Mouse (Mus musculus) stomach, embryonic 16.5 days (tissue): ENCODE results near the gene Cckbr. TPM values are rescaled to one million over a fixed set of nuclear protein-coding genes. Genes with fewer than 3 reads are reported as not detected.
A peak's percentile ranks its signal among the peaks of the same experiment; 100 is the strongest.
"Not testable (repeated sequence)": the region's sequence is repeated elsewhere in the genome, so short reads cannot be mapped to it uniquely, and the experiment has no call there.

Experiments
- ATAC-seq: fragments of 200-750 bp; cut with Nextera tagmentation; 2 replicates; pipeline ENCODE4 v1.8.0; 2017; ENCODE audit warnings: moderate number of reproducible peaks, moderate TSS enrichment; ENCODE audit not compliant: insufficient read depth, low FRiP score
- H3K27ac ChIP-seq: fragments of 300-500 bp; sonication (generic); 2 replicates; pipeline ENCODE4 v1.5.1; 2014; ENCODE audit warnings: low read length
- H3K27me3 ChIP-seq: fragments of 300-500 bp; sonication (generic); 2 replicates; pipeline ENCODE4 v1.6.1; 2014; ENCODE audit warnings: low read length, control low read depth, mixed read lengths; ENCODE audit not compliant: control insufficient read depth, insufficient read depth
- H3K36me3 ChIP-seq: fragments of 300-500 bp; sonication (generic); 2 replicates; pipeline ENCODE4 v1.6.1; 2014; ENCODE audit warnings: low read length; ENCODE audit not compliant: control insufficient read depth, insufficient read depth
- H3K4me1 ChIP-seq: fragments of 300-500 bp; sonication (generic); 2 replicates; pipeline ENCODE4 v1.6.1; 2014; ENCODE audit warnings: low read length, control low read depth, mixed read lengths; ENCODE audit not compliant: control insufficient read depth, insufficient read depth
- H3K4me2 ChIP-seq: fragments of 300-500 bp; sonication (generic); 2 replicates; pipeline ENCODE4 v1.6.1; 2014; ENCODE audit warnings: low read depth, low read length, mixed read lengths
- H3K4me3 ChIP-seq: fragments of 300-500 bp; sonication (generic); replicated peaks from 2 replicates; pipeline ENCODE4 v1.5.1; 2014; ENCODE audit warnings: mild to moderate bottlenecking, low read length
- H3K9ac ChIP-seq: fragments of 300-500 bp; sonication (generic); 2 replicates; pipeline ENCODE4 v1.6.1; 2014; ENCODE audit warnings: low read length
- H3K9me3 ChIP-seq: fragments of 300-500 bp; sonication (generic); replicated peaks from 2 replicates; pipeline ENCODE4 v1.6.1; 2016; ENCODE audit warnings: low read length, control low read depth; ENCODE audit not compliant: control insufficient read depth
- WGBS: fragments of 180-500 bp; shearing (Covaris S2); extraction: QIAGEN DNeasy Blood & Tissue Kit; methylation state at CpG from one replicate; pipeline ENCODE4 v1.1.7; 2014; 5-methylcytosine and 5-hydroxymethylcytosine counted together
- polyA plus RNA-seq: library from polyadenylated mRNA; unstranded; fragments of >200 nt; fragmentation: Nextera tagmentation; extraction: Ambion mirVana; gene quantifications from 2 replicates; pipeline ENCODE4 v1.2.1, GENCODE M21; 2015

Gene Cckbr
- polyA plus RNA-seq, 1 experiment from 2014 or later, result 1.3 TPM

DNA sequence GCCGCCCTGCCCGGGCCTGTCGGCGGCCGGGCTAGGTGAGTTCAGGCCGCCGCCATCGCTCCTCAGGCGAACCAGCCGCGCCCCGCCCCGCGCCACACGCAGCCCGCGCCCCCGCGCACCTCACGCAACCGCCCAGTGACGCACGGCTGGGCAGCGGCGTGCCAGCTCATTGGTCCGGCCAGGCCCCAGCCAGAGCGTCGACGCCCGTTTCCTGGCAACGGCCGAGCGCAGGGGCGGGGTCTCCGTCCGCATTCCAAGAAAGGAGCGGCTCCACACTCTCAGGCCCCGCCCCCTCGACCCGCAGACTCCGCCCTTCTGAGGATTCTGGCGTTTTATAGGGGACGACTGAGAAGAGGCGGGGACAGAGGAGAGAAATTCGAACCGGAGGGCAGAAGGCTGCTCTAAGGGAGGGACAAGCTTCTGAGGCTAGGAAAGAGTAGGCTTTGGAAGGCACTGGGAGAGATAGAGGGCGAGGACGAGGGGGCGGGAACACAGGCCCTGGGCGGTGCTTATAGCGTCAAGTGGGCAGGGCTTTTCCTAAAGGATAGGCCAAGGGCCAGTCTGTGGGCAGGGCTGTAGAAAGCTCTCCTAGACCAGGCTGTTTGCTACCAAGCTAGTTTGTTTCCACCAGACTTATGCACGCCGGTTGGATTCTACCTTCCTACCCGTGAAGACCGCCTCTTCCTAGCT lies 25.5 kb upstream of the Cckbr start, which contains the start of gene Fam160a2:
Gene Fam160a2, minus strand, starts transcription at position 120 of the 690 bp plus-strand sequence.
- peaks cover 8% of the 10 kb centered on the region; the same call in 1 of the 2 replicates for H3K4me1 ChIP-seq
- no peaks in the 10 kb centered on the region for H3K36me3 ChIP-seq
- H3K27ac ChIP-seq, result peak within 1 kb of the TSS; percentile 87
- ATAC-seq, result peak; percentile 98
- H3K9ac ChIP-seq, result peak within 1 kb of the TSS; percentile 95
- H3K4me3 ChIP-seq, result peak within 1 kb of the TSS; percentile 93
- WGBS, result under 1% methylated on average over 55 of the region's 55 CpGs
- no peaks in the 10 kb centered on the region for H3K27me3 ChIP-seq
- peak within 1 kb of the TSS; percentile 92 for H3K4me2 ChIP-seq
- no peaks in the 10 kb centered on the region for H3K9me3 ChIP-seq

DNA sequence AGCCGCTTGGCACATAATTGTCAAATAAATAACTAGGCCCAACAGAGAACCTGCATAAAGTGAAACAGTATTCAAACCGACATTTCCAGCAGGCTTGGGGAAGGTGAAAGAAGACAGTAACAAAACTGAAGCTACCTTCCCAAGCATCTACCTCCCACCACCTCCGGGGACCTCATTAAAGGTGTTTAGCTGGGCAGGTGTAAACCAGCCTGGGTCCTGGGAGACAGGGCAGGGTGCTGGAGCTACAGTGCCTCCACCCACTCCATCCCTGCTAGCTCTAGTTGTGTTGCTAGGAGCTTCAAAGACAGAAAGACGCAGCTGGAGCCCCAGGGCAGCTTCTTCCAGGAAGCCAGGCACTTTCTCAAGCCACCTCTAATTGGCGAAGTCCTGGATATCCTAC lies 21.3 kb upstream of the Cckbr start, which contains the start of gene Cnga4:
Gene Cnga4, plus strand, starts transcription at position 301 of the 400 bp plus-strand sequence.
- 66% methylated on average over 5 of the region's 5 CpGs for WGBS
- no peak for ATAC-seq
- Histone ChIP-seq H3K36me3 (no peaks in the 10 kb centered on the region), H3K9ac (no peak within 1 kb of the TSS), H3K4me3 (no peak within 1 kb of the TSS), H3K4me2 (no peak within 1 kb of the TSS), H3K9me3 (no peaks in the 10 kb centered on the region), H3K4me1 (no peaks in the 10 kb centered on the region), H3K27ac (no peak within 1 kb of the TSS), H3K27me3 (no peaks in the 10 kb centered on the region)

DNA sequence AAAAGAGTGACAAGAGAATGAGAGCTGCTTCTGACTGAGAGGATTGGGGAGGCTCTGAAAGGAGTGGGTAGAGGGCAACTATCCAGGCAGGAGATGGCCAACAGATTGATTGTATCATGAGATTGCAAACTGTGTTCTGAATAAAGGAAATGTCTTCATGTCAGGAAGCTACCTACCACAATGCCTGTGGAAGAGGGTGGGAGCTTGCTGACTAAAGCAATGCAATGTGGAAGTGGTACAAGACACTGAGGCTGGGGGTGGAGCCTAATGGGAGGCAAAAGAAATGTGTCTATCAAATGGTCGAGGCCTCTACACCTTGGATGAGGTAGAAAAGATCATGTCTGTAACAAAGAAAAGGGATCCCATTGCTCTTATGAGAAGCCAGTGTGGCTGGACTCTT lies 19.2 kb upstream of the Cckbr start:
- H3K9ac ChIP-seq, result no peak overlapping the region
- H3K4me1 ChIP-seq, result no peaks in the 10 kb centered on the region
- H3K9me3 ChIP-seq, result no peaks in the 10 kb centered on the region
- no peak overlapping the region for H3K4me2 ChIP-seq
- no peak overlapping the region for H3K4me3 ChIP-seq
- 52% methylated on average over 1 of the region's 1 CpGs for WGBS
- H3K27ac ChIP-seq, result no peak overlapping the region
- H3K27me3 ChIP-seq, result no peaks in the 10 kb centered on the region
- no peak for ATAC-seq
- H3K36me3 ChIP-seq, result no peaks in the 10 kb centered on the region

DNA sequence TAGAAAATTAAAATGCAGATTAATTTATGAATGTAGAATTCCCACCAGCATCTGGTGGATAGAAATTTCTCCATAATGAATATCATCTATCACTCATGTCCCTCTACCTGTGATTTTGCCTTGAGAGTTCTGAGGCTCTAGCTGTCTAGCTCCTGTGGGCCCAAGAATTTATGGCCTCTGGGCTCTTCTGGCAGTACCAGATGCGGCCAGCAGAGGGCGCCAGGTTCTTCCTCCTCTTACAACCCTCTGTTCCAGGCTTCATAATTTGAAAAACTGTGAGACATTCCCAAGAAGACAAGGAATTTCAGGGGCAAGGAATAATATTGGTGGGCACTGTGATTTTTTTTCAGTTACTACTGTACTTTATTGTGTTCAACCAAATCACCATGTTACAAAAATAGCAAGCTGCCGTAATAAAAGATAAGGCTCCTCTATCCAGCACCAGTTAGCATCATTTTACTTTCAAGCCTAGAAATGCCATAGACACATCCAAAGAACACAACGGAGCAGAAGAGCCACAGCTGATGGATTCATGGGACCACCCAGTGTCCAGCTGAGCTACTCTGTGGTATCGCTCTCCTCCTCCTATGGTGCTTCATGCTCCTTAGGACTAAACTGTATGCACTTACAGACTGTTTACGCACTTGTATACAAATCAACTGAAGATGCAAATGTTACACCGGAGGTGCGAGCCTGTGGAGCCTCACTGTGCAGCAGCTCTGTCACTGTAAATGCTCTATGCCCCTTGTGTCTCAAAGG lies 13.5 kb upstream of the Cckbr start:
- not testable (repeated sequence) for H3K4me2 ChIP-seq, H3K27ac ChIP-seq, H3K9ac ChIP-seq, H3K36me3 ChIP-seq, ATAC-seq, H3K27me3 ChIP-seq, H3K9me3 ChIP-seq, H3K4me1 ChIP-seq, H3K4me3 ChIP-seq
- 54% methylated on average over 8 of the region's 8 CpGs for WGBS

- Histone ChIP-seq H3K9me3 (no peaks in the 10 kb centered on the region), H3K4me2 (no peak overlapping the region), H3K9ac (no peak overlapping the region), H3K27ac (no peak overlapping the region), H3K4me3 (no peak overlapping the region), H3K27me3 (no peaks in the 10 kb centered on the region), H3K36me3 (no peaks in the 10 kb centered on the region), H3K4me1 (no peaks in the 10 kb centered on the region)
- ATAC-seq, result no peak
- 45% methylated on average over 6 of the region's 6 CpGs for WGBS
Measured at GRCm38 (mm10) chr7:105414385-105414784, 11.1 kb upstream of the Cckbr start.

- Histone ChIP-seq H3K4me2 (no peak overlapping the region), H3K36me3 (no peaks in the 10 kb centered on the region), H3K4me1 (no peaks in the 10 kb centered on the region), H3K9ac (no peak overlapping the region), H3K27ac (no peak overlapping the region), H3K4me3 (no peak overlapping the region), H3K9me3 (no peaks in the 10 kb centered on the region), H3K27me3 (no peaks in the 10 kb centered on the region)
- 80% methylated on average over 7 of the region's 7 CpGs for WGBS
- no peak for ATAC-seq
Measured at GRCm38 (mm10) chr7:105416529-105416928, 9.0 kb upstream of the Cckbr start.

DNA sequence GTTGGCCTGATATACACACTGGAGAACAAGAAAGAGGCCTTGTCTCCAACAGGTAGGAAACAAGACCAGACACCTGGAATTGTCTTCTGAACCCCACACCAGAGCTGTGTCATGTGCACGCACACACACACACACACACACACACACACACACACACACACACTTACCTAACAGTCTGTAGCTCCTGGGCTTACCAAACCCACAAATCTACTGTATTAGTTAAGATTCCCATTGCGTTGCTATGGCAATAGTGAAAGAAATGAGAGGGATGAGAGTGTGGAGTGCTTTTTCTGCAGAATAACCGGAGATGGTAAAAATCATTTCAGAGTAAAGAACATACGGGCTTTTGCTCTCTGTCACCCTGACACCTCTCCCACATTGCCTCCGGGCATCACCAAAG lies 7.4 kb upstream of the Cckbr start:
- ATAC-seq, result no peak
- Histone ChIP-seq H3K4me3 (no peak overlapping the region), H3K4me2 (no peak overlapping the region), H3K9me3 (no peaks in the 10 kb centered on the region), H3K36me3 (no peaks in the 10 kb centered on the region), H3K27ac (no peak overlapping the region), H3K4me1 (no peaks in the 10 kb centered on the region), H3K9ac (no peak overlapping the region), H3K27me3 (no peaks in the 10 kb centered on the region)
- whole genome bisulfite sequencing, result 87% methylated on average over 5 of the region's 5 CpGs

- peaks cover 15% of the 10 kb centered on the region; the same call in 1 of the 2 replicates for H3K27me3 ChIP-seq
- H3K9me3 ChIP-seq, result no peaks in the 10 kb centered on the region
- peaks cover 7% of the 10 kb centered on the region; the same call in 1 of the 2 replicates for H3K4me1 ChIP-seq
- ATAC-seq, result no peak
- H3K4me3 ChIP-seq, result no peak overlapping the region
- H3K4me2 ChIP-seq, result no peak overlapping the region
- H3K9ac ChIP-seq, result no peak overlapping the region
- H3K36me3 ChIP-seq, result no peaks in the 10 kb centered on the region
- 9% methylated on average over 2 of the region's 2 CpGs for WGBS
- no peak overlapping the region for H3K27ac ChIP-seq
Measured at GRCm38 (mm10) chr7:105420903-105421302, 4.6 kb upstream of the Cckbr start.

DNA sequence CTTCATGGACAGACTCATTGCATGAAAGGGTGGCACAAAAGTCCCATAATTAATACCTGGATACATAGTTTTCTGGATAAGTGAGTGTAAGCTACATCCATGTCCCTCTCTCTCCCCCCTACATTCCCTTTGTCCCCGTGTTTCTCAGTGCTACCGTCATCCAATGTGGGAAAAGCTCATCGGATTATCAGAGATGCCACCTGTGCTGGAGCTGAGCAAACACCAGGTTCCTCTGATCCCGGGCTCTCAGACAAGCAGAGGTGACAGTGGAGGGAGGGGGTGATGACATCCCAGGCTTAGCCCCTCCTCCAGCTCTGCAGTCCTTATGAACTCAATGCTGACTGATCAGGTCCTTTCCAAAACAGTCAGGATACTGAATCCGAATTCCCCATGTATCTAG lies 1.2 kb upstream of the Cckbr start:
- Histone ChIP-seq H3K9ac (no peak overlapping the region), H3K27me3 (peaks cover 24% of the 10 kb centered on the region; the same call in 1 of the 2 replicates), H3K36me3 (no peaks in the 10 kb centered on the region), H3K9me3 (no peaks in the 10 kb centered on the region), H3K4me3 (no peak overlapping the region), H3K4me1 (peaks cover 7% of the 10 kb centered on the region; the same call in 1 of the 2 replicates), H3K27ac (no peak overlapping the region), H3K4me2 (no peak overlapping the region)
- 21% methylated on average over 5 of the region's 5 CpGs for WGBS
- no peak for ATAC-seq
